Mouse (Mus musculus): ENCODE data around the gene Nme1. TPM values are rescaled to one million over a fixed set of nuclear protein-coding genes. Genes with fewer than 3 reads are reported as not detected.

Gene Nme1
- polyA plus RNA-seq (2016; fragmentation: Nextera tagmentation; extraction: Ambion mirVana), result 172 and 210 TPM in 2 replicates

DNA sequence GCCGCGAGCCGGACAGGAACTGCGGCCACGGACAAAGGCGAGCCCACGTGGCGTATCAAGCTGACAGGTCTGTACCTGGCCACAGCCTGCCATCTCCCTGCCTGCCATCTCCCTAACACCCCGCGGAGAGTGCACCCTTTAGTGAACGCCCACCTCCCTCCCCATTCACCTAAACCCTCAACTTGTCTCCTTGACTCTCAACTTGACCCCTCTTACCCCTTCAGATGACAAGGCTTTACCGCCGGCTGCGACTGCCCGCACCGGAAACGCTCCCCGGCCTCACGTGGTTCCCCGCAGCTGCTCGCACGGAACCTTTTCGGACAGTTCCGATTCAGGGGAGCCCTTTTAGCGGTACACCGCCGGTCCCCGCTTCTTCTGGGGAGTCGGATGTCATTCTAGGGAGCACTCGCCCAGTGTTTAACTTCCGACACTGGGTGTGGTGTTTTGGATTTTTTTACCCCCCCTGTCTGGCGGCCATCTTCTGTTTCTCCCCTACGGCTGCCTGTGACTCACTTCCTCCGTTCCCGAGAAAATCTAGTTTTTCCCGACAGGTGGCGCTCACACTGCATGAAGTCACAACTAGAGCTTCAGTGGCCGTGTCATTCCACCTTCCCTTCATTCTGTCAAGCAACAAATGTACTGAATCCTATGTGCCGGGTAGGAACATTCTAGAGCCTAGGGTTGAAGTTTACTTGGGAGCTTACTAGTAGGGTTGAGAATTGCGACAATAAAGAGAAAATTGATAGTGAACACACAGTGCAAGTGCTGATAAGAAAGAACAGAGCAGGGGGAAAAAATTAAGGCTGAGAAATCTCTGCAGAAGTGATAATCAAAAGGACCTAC lies at the start of gene Nme1, which contains the start of gene Gm20390:
TSS of gene Nme1 (minus strand) at position 517 of the 843 bp plus-strand sequence.
TSS of gene Gm20390 (minus strand) at position 289 of the 843 bp plus-strand sequence.
- peak; percentile 94 for ATAC-seq (ENCODE audit: low FRiP score)
- Histone ChIP-seq H3K36me3 (peaks cover 25% of the 10 kb centered on the region), H3K9ac (peak within 1 kb of the TSS; percentile 66), H3K4me2 (replicated peaks) (peak within 1 kb of the TSS; percentile 64), H3K9me3 (replicated peaks) (no peaks in the 10 kb centered on the region), H3K4me3 (peak within 1 kb of the TSS; percentile 70), H3K27me3 (no peaks in the 10 kb centered on the region), H3K27ac (peak within 1 kb of the TSS; percentile 79), H3K4me1 (peaks cover 17% of the 10 kb centered on the region)
- WGBS, result under 1% methylated on average over 40 of the region's 40 CpGs

DNA sequence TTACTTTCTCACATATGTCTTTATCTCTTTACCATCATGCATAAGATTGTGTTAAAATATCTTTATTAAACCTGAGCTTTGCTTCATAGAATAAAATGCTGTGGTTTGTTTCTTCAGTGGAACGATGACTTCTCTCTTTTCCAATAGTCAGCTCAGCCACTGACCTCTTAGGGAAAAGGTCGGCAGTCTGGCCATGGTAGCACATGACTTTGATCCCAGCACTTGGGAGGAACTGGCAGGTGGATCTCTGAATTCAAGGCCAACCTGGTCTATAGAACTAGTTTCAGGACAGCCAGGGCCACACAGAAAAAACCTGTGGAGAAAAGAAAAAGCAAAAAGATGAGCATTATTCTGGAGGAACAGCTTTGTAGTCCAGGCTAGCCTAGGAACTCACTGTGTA lies 35.0 kb upstream of the Nme1 start:
- H3K4me2 ChIP-seq (replicated peaks), result no peak overlapping the region
- no peak overlapping the region for H3K9ac ChIP-seq
- no peak for ATAC-seq (ENCODE audit: low FRiP score)
- H3K36me3 ChIP-seq, result no peaks in the 10 kb centered on the region; the same call in 1 of the 2 replicates
- H3K4me3 ChIP-seq, result no peak overlapping the region
- H3K27me3 ChIP-seq, result no peaks in the 10 kb centered on the region
- no peak overlapping the region for H3K27ac ChIP-seq
- H3K9me3 ChIP-seq (replicated peaks), result no peaks in the 10 kb centered on the region
- 95% methylated on average over 2 of the region's 2 CpGs for WGBS
- 0 out of 2 replicates have a peak, but pooled peaks cover 9% of the 10 kb centered on the region for H3K4me1 ChIP-seq

DNA sequence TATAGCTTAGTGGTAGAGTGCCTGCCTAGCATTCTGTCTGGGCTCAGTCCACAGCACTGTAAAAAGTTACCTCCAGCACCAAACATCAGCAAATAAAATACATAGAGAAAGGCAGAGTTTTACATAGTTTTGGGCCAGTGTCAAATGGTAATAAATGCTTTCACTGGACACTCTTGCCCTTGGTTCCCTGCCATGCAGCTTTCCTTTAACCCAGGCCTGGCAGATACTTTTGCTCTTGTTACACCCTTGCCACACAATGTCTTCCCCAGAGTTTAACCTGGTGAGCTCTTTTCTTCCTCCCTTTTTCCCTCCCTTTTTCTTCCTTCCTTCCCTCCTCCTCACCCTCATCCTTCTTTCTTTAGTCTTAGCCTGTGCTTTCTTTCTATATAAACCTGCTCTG lies 31.0 kb upstream of the Nme1 start:
- no peak for ATAC-seq (ENCODE audit: low FRiP score)
- H3K4me3 ChIP-seq, result no peak overlapping the region
- H3K9me3 ChIP-seq (replicated peaks), result no peaks in the 10 kb centered on the region
- H3K4me1 ChIP-seq, result peaks cover 28% of the 10 kb centered on the region
- no peak overlapping the region for H3K9ac ChIP-seq
- H3K27me3 ChIP-seq, result no peaks in the 10 kb centered on the region
- H3K4me2 ChIP-seq (replicated peaks), result no peak overlapping the region
- H3K27ac ChIP-seq, result no peak overlapping the region
- no peaks in the 10 kb centered on the region; the same call in 1 of the 2 replicates for H3K36me3 ChIP-seq

DNA sequence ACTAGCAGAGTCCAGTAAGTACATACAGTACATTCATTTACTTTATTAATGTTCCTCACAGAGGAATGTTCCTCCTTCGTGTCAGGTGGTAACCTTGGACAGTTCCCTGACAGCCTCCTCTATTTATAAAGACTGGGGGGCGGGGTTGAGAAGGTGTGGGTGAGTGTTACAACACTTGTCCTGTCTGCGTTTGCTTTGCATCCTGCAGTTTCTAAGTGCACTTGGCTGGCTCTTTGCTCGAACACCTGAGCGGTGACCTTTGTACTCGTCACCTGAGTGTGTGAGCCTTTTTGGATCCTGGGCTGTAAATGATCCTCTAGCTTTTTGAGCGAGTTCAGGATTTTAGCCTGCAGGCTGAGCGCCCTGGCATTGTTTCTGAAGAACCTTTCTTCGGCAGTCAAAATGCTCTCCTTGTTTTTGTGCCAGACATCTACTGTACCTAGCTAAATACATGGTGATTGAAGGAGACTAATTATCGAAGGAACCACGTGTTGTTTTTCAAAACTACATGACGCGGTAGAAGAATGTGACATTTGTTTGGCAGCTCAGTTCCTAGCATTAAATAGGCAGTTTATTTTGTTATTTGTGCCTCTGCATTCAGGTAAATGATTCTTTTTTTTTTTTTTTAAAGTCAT lies 28.9 kb upstream of the Nme1 start:
- no peak for ATAC-seq (ENCODE audit: low FRiP score)
- 35% methylated on average over 13 of the region's 13 CpGs for WGBS

DNA sequence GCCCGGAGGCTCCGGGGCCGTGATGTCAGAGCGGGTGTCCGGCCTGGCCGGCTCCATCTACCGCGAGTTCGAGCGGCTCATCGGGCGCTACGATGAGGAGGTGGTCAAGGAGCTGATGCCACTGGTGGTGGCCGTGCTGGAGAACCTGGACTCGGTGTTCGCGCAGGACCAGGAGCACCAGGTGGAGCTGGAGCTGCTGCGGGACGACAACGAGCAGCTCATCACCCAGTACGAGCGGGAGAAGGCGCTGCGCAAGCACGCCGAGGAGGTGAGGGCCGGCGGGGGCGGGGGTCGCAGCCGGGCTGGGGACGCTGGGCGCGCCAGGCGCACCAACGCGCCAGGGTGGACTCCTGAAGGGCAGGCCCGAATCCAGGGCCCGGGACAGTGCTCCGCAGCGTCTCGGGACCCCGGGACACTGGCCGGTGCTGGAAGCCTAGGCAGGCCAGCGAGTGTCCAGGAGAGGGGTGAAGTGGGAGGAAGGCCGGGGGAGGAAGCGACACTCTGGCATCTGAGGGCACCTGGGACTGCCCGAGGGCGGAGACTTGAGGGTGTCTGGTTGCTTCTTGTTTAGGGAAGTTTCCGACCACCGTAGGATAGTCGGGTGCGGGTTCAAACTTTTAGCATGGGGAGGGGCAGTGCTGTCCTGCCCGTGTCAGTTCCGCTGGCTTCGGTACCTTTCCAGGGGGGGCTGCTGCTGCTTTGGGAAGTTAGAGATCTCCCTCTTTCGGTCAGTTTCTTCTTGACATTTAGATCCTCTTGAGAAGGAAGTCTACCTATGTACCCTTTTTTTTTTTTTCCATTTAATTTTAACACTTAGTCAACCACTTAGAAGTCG lies 28.2 kb upstream of the Nme1 start:
- ATAC-seq (ENCODE audit: low FRiP score), result peak; percentile 70; the same call in 1 of the 2 replicates
- H3K4me2 ChIP-seq (replicated peaks), result peak overlapping the region; percentile 97
- WGBS, result under 1% methylated on average over 58 of the region's 58 CpGs

More for the DNA sequence above, 28.9 kb upstream of the Nme1 start:
- Histone ChIP-seq H3K9ac (peak overlapping the region; percentile 91), H3K9me3 (replicated peaks) (no peaks in the 10 kb centered on the region), H3K27ac (no peak overlapping the region), H3K4me2 (replicated peaks) (peak overlapping the region; percentile 97), H3K27me3 (peaks cover 3% of the 10 kb centered on the region; the same call in 1 of the 2 replicates), H3K4me1 (peaks cover 28% of the 10 kb centered on the region), H3K4me3 (peak overlapping the region; percentile 92), H3K36me3 (no peaks in the 10 kb centered on the region)

DNA sequence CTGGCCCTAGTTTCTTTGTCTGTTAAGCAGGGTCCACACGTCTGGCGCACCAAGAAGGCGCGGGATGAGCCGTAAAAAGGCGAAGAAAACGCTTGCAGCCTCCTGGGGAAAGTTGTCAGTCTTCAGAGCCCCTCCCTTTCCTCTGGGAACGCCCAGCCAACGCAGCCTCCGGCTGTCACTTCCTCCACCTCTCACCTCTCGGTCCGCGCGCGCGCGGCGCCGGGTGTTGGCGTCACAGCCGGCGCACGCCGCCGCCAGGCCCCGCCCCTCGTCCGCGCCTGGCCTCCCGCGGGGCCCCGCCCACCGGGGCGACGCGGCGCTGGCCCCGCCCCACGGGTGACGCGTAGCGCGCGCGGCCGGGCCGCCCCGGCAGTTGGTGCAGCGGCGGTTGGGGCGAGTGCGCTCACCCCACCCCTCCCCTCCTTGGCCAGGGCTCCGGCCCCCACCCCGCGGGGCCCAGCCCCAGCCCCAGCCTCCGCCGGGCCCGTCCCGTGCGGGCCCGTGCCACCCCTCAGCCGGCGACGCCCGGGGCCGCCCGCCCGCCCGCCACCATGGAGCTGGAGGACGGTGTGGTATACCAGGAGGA lies 27.5 kb upstream of the Nme1 start, which contains the start of gene Spag9:
TSS of gene Spag9 (plus strand) at position 372 of the 586 bp plus-strand sequence.
- peak within 1 kb of the TSS; percentile 97 for H3K4me2 ChIP-seq (replicated peaks)
- peak within 1 kb of the TSS; percentile 92 for H3K4me3 ChIP-seq
- no peaks in the 10 kb centered on the region for H3K9me3 ChIP-seq (replicated peaks)
- H3K9ac ChIP-seq, result peak within 1 kb of the TSS; percentile 91
- ATAC-seq (ENCODE audit: low FRiP score), result peak; percentile 94
- H3K27ac ChIP-seq, result peak within 1 kb of the TSS; percentile 93
- H3K36me3 ChIP-seq, result no peaks in the 10 kb centered on the region
- peaks cover 3% of the 10 kb centered on the region; the same call in 1 of the 2 replicates for H3K27me3 ChIP-seq
- 1% methylated on average over 51 of the region's 70 CpGs for WGBS
- peaks cover 28% of the 10 kb centered on the region for H3K4me1 ChIP-seq

More for the DNA sequence above, 28.2 kb upstream of the Nme1 start:
- no peaks in the 10 kb centered on the region for H3K36me3 ChIP-seq
- peak overlapping the region; percentile 93 for H3K27ac ChIP-seq
- peak overlapping the region; percentile 91 for H3K9ac ChIP-seq
- H3K4me3 ChIP-seq, result peak overlapping the region; percentile 92
- peaks cover 28% of the 10 kb centered on the region for H3K4me1 ChIP-seq
- H3K27me3 ChIP-seq, result peaks cover 3% of the 10 kb centered on the region; the same call in 1 of the 2 replicates
- no peaks in the 10 kb centered on the region for H3K9me3 ChIP-seq (replicated peaks)

DNA sequence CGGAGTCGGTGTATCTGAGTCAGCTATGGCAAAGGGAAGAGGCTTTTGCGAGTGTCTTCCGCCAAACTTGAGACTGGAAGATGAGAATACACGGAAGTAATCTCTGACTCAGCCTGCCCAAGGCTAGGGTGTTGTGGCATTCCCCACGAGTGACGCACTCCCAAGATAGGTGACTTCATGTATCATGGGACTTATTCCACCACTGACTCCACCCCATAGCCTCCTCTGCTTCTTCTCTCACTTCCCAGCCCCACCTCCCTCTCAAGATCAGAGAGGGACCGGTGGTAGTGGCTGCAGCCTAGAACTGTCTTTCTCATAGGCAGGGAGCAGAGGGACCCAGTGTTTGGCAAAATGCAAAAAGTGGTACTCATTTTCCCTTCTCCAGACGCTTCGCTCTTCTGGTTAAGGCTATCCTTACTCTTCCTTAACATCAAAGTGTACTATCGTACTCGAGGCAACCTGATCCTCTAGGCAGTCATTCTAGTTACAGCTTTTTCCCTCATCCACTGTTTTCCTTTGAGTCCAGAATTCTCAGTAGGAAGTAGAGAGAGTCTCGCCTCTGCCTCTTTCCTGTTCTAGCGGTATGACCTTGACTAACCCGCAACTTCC lies 26.9 kb upstream of the Nme1 start:
- Histone ChIP-seq H3K9ac (peak overlapping the region; percentile 91), H3K4me1 (peaks cover 28% of the 10 kb centered on the region), H3K4me2 (replicated peaks) (peak overlapping the region; percentile 97), H3K4me3 (peak overlapping the region; percentile 92), H3K27me3 (peaks cover 3% of the 10 kb centered on the region; the same call in 1 of the 2 replicates), H3K9me3 (replicated peaks) (no peaks in the 10 kb centered on the region), H3K36me3 (no peaks in the 10 kb centered on the region), H3K27ac (peak overlapping the region; percentile 93)
- 11% methylated on average over 15 of the region's 15 CpGs for WGBS
- ATAC-seq (ENCODE audit: low FRiP score), result peak; percentile 27; the same call in 1 of the 2 replicates

DNA sequence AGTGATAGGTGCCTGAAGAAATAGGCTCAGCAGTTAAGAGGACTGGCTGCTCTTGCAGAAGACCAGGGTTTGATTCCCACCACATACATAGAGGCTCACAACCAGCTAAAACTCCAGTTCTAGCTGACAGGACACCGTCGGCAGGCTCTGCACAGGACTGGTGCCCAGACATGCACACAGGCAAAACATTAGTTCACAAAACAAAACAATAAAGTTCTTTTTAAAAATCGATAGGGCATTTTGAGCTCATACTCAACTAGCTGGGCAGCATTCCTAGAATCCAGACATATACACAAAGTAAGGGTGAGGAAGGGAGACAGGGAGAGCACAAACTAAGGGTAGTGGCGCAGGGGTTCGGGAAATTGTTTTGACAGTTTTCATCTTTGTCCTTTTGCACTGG lies 26.2 kb upstream of the Nme1 start:
- no peak for ATAC-seq (ENCODE audit: low FRiP score)
- 68% methylated on average over 5 of the region's 5 CpGs for WGBS
- Histone ChIP-seq H3K4me3 (no peak overlapping the region), H3K4me2 (replicated peaks) (peak overlapping the region; percentile 97), H3K4me1 (peaks cover 27% of the 10 kb centered on the region), H3K27me3 (peaks cover 3% of the 10 kb centered on the region; the same call in 1 of the 2 replicates), H3K9ac (peak overlapping the region; percentile 91; the same call in 1 of the 2 replicates), H3K36me3 (no peaks in the 10 kb centered on the region), H3K27ac (no peak overlapping the region), H3K9me3 (replicated peaks) (no peaks in the 10 kb centered on the region)

DNA sequence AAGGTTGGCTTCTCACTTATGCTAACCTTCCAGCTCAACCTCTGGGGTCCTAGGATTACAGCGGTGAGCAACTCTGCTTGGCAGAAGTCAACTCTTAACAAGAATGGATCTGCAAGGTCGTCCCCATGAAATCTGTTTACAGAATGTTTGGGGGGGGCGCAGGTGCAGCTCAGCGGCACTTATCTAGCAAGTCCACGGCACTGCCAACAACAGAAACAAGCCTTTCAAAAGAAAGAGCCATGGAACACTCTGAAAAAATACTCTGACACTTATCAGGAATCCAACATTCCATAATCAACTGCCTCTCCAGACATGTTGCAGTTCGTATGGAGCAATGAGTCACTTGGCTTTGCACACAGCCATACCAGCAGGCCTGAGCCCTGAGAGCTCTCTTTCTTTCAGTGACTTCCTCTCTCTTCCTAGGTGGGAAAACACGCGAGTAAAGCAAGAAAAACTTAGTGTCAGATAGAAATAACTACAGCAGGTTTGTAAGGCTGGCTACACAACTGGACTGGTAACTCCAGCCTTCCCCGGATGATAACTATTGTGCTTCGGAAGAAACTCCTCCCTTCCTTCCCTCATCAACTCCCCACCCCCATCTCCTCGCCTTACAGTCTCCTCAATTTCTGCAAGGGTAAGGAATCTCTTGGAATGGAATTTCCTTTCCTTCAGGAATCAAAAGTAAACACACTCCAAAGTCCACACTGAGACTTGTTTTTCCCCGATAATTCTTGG lies 20.2 kb upstream of the Nme1 start:
- peaks cover 3% of the 10 kb centered on the region; the same call in 1 of the 2 replicates for H3K27me3 ChIP-seq
- no peaks in the 10 kb centered on the region for H3K9me3 ChIP-seq (replicated peaks)
- H3K4me3 ChIP-seq, result no peak overlapping the region
- 64% methylated on average over 12 of the region's 12 CpGs for WGBS
- H3K4me2 ChIP-seq (replicated peaks), result no peak overlapping the region
- no peaks in the 10 kb centered on the region for H3K36me3 ChIP-seq
- no peak overlapping the region for H3K9ac ChIP-seq
- H3K27ac ChIP-seq, result no peak overlapping the region
- no peak for ATAC-seq (ENCODE audit: low FRiP score)
- H3K4me1 ChIP-seq, result no peaks in the 10 kb centered on the region

DNA sequence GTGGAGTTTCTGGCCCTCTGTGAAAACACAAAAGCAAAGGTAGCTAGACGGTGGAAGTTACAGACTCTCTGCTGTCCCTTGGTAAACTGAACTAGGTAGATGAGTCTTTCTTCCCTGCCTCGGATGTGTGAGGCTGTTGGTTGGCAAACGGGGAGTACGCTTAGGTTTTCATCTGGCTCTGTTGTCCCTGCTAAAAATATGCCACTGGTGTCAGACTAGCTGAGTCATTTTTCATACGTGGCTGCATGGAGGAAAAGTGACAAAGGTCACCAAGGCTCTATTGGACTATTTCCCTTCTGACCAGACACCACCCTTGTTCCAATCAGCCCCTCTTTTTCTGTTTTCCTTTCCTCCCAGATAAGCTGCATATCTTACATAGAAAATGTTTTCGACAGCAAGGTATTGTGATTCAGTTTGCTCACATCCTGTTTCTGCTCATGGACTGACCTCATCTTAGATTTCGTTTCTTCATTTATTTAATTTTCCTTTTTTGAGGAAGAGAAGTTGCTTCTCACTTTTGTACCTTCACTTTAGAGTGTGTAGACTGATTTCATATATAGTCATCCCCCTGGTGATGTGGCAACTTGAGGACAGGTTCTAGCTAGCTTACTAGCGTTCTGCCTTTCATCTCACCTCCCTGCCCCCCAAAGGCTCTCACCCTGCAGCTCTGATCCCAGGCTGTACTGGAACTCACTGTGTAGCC lies 19.5 kb upstream of the Nme1 start:
- ATAC-seq (ENCODE audit: low FRiP score), result no peak
- H3K27ac ChIP-seq, result no peak overlapping the region
- 71% methylated on average over 8 of the region's 8 CpGs for WGBS

More for the DNA sequence above, 19.5 kb upstream of the Nme1 start:
- Histone ChIP-seq H3K36me3 (no peaks in the 10 kb centered on the region), H3K4me3 (no peak overlapping the region), H3K4me2 (replicated peaks) (no peak overlapping the region), H3K4me1 (no peaks in the 10 kb centered on the region), H3K9ac (no peak overlapping the region), H3K27me3 (peaks cover 2% of the 10 kb centered on the region; the same call in 1 of the 2 replicates), H3K9me3 (replicated peaks) (no peaks in the 10 kb centered on the region)
